Mouse (Mus musculus): ENCODE measurements at regions not wholly inside any gene's neighbourhood (a gene's known extent, or its start where the extent isn't known, plus 50 kb on each side); places are given as distances from the start of the nearest gene placed in this dataset.

GRCm38 (mm10) chr12:7920888-7921287, 56.6 kb upstream of the Apob start:
- no peak for DNase-seq
